Mouse (Mus musculus) kidney, postnatal 0 days (tissue): ENCODE results near the gene Iqck. TPM values are rescaled to one million over a fixed set of nuclear protein-coding genes. Genes with fewer than 3 reads are reported as not detected.

Experiments used
- ATAC-seq: fragments of 200-750 bp; cut with Nextera tagmentation; replicated peaks from 2 replicates; pipeline ENCODE4 v1.8.0; 2017; ENCODE audit warnings: low read depth, moderate number of reproducible peaks, moderate TSS enrichment, moderate library complexity; ENCODE audit not compliant: low FRiP score
- DNase-seq: peaks from one replicate; pipeline ENCODE4 v3.0.0-alpha.2; 2016; ENCODE audit warnings: low spot score
- H3K27ac ChIP-seq: fragments of 300-500 bp; sonication (generic); 2 replicates; pipeline ENCODE4 v1.5.1; 2014; ENCODE audit warnings: mild to moderate bottlenecking
- H3K27me3 ChIP-seq: fragments of 300-500 bp; sonication (generic); 2 replicates; pipeline ENCODE4 v1.6.1; 2014; ENCODE audit warnings: low read length, mixed read lengths; ENCODE audit not compliant: insufficient read depth
- H3K36me3 ChIP-seq: fragments of 300-500 bp; sonication (generic); 2 replicates; pipeline ENCODE4 v1.6.1; 2014; ENCODE audit warnings: low read length, mixed read lengths; ENCODE audit not compliant: insufficient read depth
- H3K4me1 ChIP-seq: fragments of 300-500 bp; sonication (generic); replicated peaks from 2 replicates; pipeline ENCODE4 v1.6.1; 2014; ENCODE audit warnings: antibody characterized with exemption, low read length, mixed read lengths; ENCODE audit not compliant: insufficient read depth
- H3K4me2 ChIP-seq: fragments of 300-500 bp; sonication (generic); 2 replicates; pipeline ENCODE4 v1.6.1; 2014; ENCODE audit warnings: mild to moderate bottlenecking, low read length, moderate library complexity, mixed read lengths
- H3K4me3 ChIP-seq: fragments of 300-500 bp; sonication (generic); replicated peaks from 2 replicates; pipeline ENCODE4 v1.5.1; 2014; ENCODE audit warnings: low read depth, low read length
- H3K9ac ChIP-seq: fragments of 300-500 bp; sonication (generic); 2 replicates; pipeline ENCODE4 v1.6.1; 2014; ENCODE audit warnings: low read depth, low read length
- H3K9me3 ChIP-seq: fragments of 300-500 bp; sonication (generic); replicated peaks from 2 replicates; pipeline ENCODE4 v1.6.1; 2016; ENCODE audit warnings: low read length, inconsistent platforms, mixed read lengths
- CTCF ChIP-seq: IDR thresholded peaks from 2 replicates; pipeline ENCODE4 v1.5.1; 2016; ENCODE audit warnings: antibody characterized with exemption, low read depth, mild to moderate bottlenecking, moderate library complexity
- WGBS: fragments of 180-500 bp; shearing (Covaris S2); extraction: QIAGEN DNeasy Blood & Tissue Kit; methylation state at CpG from one replicate; pipeline ENCODE4 v1.1.7; 2014; 5-methylcytosine and 5-hydroxymethylcytosine counted together
- polyA plus RNA-seq: library from polyadenylated mRNA; unstranded; fragments of >200 nt; fragmentation: Nextera tagmentation; extraction: Ambion mirVana; gene quantifications from 2 replicates; pipeline ENCODE4 v1.2.1, GENCODE M21; 2015

Gene Iqck
- polyA plus RNA-seq, 1 experiment from 2014 or later, result 2.9 TPM

DNA sequence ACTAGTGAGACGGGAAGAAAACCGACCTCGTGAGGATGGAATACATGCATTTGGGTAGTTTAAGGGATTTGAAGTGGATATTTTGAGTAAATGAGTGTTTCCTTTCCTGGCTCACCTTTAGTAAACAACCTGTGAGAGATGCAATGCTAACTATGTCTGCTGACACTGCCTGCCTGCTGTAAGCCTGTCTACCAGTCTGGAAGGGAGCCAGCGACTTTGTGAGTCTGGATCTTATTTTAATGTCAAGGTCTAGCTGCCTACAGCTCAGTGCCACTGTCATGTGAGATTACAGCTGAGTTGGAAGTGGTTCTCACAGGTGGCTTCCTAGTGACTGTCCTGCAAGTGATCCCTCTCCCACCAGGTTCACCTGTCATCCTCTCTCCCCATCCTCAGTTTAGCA is 49.0 kb downstream of the Iqck start:
- no peaks in the 10 kb centered on the region for H3K9me3 ChIP-seq
- DNase-seq, result no peak
- H3K9ac ChIP-seq, result no peak overlapping the region
- no peak overlapping the region for H3K4me3 ChIP-seq
- no peaks in the 10 kb centered on the region for H3K36me3 ChIP-seq
- H3K27me3 ChIP-seq, result no peaks in the 10 kb centered on the region
- 0 out of 2 replicates have a peak, but pooled peaks cover 5% of the 10 kb centered on the region for H3K4me1 ChIP-seq
- WGBS, result 90% methylated on average over 4 of the region's 4 CpGs
- H3K4me2 ChIP-seq, result no peak overlapping the region
- TF ChIP-seq CTCF, result no peak
- ATAC-seq, result no peak
- no peak overlapping the region for H3K27ac ChIP-seq

DNA sequence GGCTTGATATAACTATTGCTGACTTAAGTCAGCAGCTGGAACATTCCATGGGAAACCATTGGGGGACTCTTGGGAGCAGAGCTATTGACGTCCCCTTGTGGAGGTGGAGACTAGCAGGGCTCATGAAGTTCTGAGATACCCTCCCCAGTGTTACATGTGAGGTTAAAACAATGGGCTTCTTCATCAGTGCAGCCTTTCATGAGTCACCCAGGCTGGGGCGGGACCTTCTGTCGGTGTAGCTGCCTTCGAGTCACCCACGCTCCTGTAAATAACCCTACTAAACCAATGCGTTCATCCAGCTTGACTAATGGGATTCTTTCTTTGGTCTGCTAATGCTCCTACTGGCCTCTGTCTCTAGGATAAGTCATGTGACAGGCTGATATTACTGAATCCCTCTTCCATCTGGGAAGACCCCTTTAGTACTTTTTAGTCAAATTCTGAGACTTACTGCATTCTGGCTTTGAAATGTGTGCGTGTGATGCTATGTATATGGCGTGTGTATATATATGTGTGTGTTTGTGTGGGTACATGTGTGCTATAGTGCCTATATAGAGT is 53.5 kb downstream of the Iqck start:
- ATAC-seq, result no peak
- no peaks in the 10 kb centered on the region for H3K9me3 ChIP-seq
- no peak overlapping the region for H3K4me2 ChIP-seq
- 65% methylated on average over 8 of the region's 8 CpGs for WGBS
- DNase-seq, result no peak
- H3K27me3 ChIP-seq, result no peaks in the 10 kb centered on the region
- no peak overlapping the region for H3K27ac ChIP-seq
- no peaks in the 10 kb centered on the region for H3K36me3 ChIP-seq
- H3K9ac ChIP-seq, result no peak overlapping the region
- TF ChIP-seq CTCF, result no peak
- no peaks in the 10 kb centered on the region for H3K4me1 ChIP-seq
- H3K4me3 ChIP-seq, result no peak overlapping the region

GRCm38 (mm10) chr7:118910464-118910863 is 54.9 kb downstream of the Iqck start:
- Histone ChIP-seq H3K27me3 (no peaks in the 10 kb centered on the region), H3K36me3 (no peaks in the 10 kb centered on the region), H3K4me1 (no peaks in the 10 kb centered on the region), H3K9me3 (no peaks in the 10 kb centered on the region), H3K4me2 (no peak overlapping the region), H3K4me3 (no peak overlapping the region), H3K9ac (no peak overlapping the region), H3K27ac (no peak overlapping the region)
- DNase-seq (no peak), ATAC-seq (no peak)
- TF ChIP-seq CTCF, result no peak
- WGBS, result 62% methylated on average over 2 of the region's 2 CpGs

DNA sequence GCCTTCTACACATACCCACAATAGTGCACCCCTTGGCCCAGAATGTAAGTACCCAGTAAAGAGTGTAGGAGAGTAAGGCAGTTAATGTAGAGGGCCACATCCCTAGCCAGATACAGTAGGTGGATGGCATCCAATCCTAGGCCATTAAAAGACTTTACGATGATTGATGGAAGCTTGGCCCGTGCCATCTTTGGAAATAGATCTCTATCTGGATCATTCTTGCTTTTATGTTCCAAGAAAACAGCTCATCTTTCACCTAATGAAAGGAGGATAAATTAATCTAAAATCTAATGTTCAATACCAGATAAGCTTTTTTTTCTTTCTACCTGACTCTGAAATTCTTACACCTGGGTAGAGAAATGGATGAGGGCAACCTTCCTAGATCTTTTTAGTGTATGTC is 55.6 kb downstream of the Iqck start:
- Histone ChIP-seq H3K4me3 (no peak overlapping the region), H3K27me3 (no peaks in the 10 kb centered on the region), H3K27ac (no peak overlapping the region), H3K9me3 (no peaks in the 10 kb centered on the region), H3K36me3 (no peaks in the 10 kb centered on the region), H3K9ac (no peak overlapping the region), H3K4me2 (no peak overlapping the region), H3K4me1 (no peaks in the 10 kb centered on the region)
- DNase-seq (no peak), ATAC-seq (no peak)
- no peak for TF ChIP-seq CTCF
- WGBS, result 67% methylated on average over 2 of the region's 2 CpGs

- 83% methylated on average over 7 of the region's 7 CpGs for WGBS
- ATAC-seq, result no peak
- Histone ChIP-seq H3K9me3 (no peaks in the 10 kb centered on the region), H3K36me3 (no peaks in the 10 kb centered on the region), H3K4me3 (no peak overlapping the region), H3K27me3 (no peaks in the 10 kb centered on the region), H3K9ac (no peak overlapping the region), H3K4me2 (no peak overlapping the region), H3K4me1 (no peaks in the 10 kb centered on the region), H3K27ac (no peak overlapping the region)
- DNase-seq, result no peak
- TF ChIP-seq CTCF, result no peak
Measured at GRCm38 (mm10) chr7:118911571-118911970, 56.0 kb downstream of the Iqck start.

DNA sequence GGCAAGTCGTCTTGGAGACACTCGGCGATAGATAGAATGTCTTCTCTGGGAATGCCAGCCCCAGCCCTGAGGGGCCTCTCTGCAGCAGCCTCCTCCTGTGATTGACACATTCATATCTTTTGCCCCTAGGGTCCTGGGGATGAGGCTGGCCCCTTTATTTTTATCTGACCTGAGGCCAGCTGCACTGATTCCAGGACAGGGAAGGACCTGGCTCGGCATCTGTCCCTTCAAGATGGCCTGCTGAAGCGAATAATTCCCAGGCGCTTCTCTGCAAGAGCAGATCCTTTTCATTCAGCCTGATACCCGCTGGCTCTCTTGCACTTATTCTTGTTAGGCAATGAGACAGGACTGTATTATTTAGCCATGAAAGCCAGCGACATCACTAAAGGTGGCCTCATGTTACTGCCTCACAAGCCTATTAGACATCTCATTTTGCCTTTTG is 56.5 kb downstream of the Iqck start:
- 55% methylated on average over 8 of the region's 8 CpGs for WGBS
- DNase-seq (no peak), ATAC-seq (no peak)
- no peaks in the 10 kb centered on the region for H3K4me1 ChIP-seq
- H3K4me3 ChIP-seq, result no peak overlapping the region
- no peaks in the 10 kb centered on the region for H3K9me3 ChIP-seq
- no peak for TF ChIP-seq CTCF
- no peak overlapping the region for H3K4me2 ChIP-seq
- no peaks in the 10 kb centered on the region for H3K36me3 ChIP-seq
- no peak overlapping the region for H3K9ac ChIP-seq
- H3K27me3 ChIP-seq, result no peaks in the 10 kb centered on the region
- no peak overlapping the region for H3K27ac ChIP-seq
